Mouse (Mus musculus): ENCODE results near the gene Tmem119.

GRCm38 (mm10) chr5:113828481-113828880 lies 28.2 kb upstream of the Tmem119 start:
- TF ChIP-seq EP300 (IDR thresholded peaks at IDR 0.05) (no peak), CTCF (IDR thresholded peaks at IDR 0.05) (no peak)
